Mouse (Mus musculus): ENCODE data around the gene Uroc1.

Gene Uroc1

DNA sequence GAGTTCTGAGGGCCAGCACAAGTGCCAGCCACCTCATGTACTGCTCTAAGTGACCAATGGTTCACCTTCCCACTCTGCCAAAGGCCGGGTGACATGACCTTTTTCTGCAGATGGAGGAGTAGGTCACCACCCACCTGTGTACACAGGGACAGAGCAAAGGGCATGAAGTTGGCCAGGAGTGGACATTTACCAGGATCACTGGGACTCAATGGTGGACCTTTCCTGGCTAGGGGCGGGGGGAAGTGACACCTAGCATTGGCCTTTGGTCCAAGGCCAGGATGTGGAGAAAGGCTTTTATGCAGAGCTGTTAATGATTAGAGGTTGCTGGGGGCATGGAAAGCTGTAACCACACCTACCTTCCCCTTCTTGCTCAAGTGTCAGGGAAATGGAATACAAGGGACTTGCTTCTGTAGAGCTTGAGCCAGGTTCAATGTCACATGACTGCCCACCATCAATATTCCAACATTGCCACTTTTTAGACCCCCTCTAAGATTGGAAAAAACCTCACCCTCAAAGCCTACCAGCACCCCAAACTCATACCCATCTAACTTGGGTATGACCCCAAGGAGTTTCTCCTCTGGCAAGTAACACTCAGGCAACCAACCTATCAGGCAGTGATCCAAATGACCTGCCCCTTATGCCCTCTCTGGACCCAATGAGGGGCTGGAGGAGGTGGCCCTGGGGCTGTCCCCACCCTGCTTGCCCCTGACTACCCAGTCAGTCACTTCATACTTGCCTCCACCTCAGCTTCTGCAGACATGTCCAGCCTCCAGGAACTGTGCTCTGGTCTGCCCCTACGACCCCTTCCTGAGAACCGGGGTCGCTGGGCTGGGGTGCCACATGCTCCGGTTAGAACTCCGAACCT, at the start of gene Uroc1:
Gene Uroc1 (plus strand): TSS at position 724 of the 865 bp plus-strand sequence.
- no peak for DNase-seq (ENCODE audit: low spot score)

DNA sequence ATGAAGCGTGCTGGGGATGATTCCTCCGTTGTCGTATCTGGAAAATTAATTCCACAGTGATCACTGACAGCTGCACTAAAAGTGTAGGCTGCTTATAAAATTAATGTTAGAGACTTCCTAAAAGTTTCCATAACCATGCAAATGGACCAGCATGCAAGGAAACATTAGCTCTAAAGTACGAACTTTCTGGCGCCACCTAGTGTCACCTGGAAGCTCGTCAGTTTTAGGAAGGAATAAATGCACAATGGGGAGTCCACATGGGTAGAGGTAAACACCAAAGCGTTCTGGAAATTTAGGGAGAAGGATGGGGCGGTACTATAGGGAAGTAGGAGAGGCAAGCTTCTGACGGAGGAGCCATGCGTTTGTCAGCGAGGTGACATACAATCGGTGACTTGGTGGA, 44.8 kb upstream of the Uroc1 start:
- no peak for DNase-seq (ENCODE audit: low spot score)

DNA sequence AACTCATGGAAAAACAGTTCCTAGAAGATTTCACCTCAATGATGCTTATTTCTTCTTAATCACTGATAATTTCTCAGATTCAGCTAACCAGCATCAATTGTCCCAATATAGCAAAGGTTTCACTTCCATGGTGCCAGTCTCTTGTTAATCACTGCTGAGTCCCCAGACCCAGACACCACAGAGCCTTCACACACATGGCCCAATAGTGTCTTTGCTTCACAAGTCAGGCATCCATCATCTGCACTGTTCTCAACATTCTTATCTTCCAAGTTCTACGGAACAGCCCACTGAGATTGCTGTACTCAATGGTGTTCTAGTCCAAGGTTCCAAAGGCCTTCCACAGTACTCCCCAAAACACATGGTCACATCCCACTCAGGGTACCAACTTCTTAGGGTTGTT, 32.2 kb upstream of the Uroc1 start, which contains the start of gene BC048671:
Gene BC048671 (plus strand): TSS at position 301 of the 400 bp plus-strand sequence.
- DNase-seq (ENCODE audit: low spot score) = no peak

DNA sequence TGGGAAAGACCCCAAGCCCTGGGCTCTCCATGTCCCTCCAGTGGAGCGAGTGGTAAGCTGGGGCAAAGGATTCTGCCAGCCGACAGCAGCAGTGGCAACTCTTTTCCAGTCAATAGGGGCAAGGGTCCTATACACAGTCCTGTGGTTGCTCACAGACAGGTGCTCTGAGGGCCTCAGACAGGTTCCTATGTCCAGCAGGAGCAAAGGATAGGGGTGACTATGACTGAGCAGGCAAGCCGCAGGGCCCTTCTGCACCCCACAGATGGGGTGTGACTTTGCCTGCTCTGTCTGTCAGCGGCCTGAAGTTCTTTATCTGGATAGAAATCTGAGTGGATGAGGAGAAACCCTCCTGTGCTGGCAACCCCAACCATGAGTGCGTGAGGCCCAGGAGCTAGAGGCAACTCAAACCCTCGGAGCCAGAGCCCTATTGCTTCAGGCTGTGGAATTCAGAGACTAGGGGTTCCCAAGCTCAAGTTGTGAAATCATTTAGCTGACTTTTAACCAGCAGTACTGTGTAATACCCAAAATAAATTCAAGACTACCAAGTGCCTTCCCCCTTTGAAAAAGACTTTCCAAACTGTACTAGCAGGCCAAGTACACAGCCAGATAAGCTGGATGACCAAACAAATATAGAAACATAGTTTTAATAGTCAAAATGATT, 26.6 kb upstream of the Uroc1 start:
- DNase-seq (ENCODE audit: low spot score) = no peak

DNA sequence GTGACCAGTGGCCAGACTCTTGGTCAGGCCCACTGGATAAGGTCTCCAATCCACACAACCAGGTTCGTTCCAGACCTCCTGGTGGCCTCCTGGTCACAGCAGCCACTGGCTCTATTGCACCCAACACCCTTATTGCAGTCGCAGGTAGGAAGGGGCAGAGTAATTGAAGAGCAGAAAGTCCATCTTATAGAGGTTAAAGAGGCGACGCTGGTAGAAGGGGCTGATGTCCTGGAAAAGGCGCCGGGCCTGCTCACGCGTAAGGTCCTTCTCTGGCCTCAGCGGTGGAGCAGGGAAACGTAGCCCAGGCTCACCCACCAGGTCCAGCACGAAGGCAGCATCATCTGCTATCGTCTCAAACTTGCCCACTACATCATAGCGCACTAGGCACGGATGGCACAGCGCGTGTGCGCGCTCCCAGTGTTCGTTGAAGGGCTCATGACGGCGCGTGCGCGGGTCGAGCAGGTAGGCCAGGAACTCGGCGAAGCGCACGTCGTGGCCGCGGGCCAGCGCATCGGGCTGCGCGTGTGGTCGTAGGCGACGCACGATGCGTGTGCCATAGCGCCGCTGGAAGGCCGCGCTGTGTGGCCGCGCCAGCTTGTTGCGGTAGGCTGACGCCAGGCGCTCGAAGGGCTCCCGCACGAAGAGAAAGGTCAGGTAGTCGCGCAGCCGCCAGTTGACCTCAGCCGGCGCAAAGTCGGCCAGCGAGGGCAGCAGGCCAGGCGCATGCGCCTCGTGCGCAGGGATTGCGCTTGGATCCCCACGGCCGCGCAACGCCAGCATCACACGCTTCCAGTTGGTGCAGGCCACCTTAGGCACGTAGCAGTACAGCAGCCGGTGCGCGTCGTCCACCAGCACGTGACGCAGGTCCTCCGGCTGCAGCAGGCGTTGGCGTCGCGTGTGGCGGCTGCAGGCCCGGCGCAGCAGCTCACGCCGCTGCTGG, 24.0 kb upstream of the Uroc1 start:
- DNase-seq (ENCODE audit: low spot score) = no peak

DNA sequence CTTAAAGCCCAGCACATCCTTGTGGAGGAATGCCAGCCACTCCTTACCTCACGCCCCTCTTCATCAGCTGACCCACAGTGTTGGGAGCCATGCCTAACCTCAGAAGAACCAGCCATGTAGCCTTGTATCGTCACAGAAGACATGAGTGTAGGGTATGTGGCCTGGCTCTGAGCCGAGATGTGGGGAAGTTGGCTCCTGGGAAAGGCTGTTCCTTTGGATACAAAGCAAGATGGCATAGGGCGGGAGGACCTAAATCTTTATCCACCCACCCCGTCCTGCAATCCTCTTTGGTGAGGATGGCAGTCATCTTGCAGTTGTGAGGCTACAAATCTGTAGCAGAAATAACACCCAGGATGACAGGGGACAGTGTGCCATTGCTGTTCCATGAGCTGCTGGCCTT, 17.1 kb upstream of the Uroc1 start:
- DNase-seq (ENCODE audit: low spot score) = no peak

DNA sequence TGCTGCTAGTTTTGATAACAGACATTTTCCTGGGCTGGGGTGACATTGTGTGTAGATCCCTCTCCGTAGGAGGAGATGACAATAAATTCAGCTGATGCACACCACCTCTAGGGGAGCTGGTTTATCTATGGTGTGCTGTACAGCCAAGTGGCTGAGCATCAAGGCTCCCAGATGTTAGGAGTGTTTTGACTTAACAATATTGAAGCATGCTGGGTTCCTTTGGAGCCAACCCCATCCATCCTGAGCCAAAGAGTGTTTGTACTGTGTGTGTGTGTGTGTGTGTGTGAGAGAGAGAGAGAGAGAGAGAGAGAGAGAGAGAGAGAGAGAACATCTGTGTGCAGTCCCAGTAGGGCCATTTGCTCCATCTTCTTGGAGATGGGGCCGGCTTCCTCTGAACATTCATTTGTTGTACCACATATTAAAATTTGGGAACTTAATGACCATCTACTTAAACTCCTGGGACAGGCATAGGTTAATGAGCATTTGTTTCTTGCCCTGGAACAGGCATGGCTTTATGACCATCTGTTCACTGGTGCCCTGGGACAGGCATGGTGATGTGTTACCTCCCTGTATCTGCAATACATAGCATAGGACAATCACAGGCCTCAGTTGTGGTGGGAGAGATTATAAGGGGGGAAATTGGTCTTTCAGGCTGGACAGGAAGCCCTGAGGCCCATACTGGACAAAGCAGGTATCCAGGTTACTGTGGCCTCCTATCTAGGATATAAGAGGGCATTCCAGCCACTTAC, 15.4 kb upstream of the Uroc1 start:
- no peak for DNase-seq (ENCODE audit: low spot score)

DNA sequence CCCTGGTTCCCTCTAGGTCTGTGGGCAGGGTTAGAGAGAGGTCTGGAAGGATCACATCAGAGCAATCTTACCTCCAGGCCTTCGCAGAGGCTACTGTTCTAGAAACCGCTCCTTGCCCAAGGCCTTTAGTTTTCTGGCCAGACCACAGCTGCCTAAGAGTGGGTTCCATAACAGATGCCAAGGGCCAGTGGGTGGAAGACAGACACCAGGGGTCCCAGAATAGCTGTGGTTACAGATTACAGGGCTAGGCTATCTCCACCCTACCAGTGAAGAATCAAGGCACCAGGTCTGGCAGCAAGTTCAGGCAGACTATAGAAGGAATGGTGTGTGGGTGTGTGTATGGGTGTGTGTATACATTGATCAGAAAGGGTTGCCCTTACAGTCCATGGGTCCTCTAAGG, 14.1 kb upstream of the Uroc1 start:
- DNase-seq (ENCODE audit: low spot score) = no peak

DNA sequence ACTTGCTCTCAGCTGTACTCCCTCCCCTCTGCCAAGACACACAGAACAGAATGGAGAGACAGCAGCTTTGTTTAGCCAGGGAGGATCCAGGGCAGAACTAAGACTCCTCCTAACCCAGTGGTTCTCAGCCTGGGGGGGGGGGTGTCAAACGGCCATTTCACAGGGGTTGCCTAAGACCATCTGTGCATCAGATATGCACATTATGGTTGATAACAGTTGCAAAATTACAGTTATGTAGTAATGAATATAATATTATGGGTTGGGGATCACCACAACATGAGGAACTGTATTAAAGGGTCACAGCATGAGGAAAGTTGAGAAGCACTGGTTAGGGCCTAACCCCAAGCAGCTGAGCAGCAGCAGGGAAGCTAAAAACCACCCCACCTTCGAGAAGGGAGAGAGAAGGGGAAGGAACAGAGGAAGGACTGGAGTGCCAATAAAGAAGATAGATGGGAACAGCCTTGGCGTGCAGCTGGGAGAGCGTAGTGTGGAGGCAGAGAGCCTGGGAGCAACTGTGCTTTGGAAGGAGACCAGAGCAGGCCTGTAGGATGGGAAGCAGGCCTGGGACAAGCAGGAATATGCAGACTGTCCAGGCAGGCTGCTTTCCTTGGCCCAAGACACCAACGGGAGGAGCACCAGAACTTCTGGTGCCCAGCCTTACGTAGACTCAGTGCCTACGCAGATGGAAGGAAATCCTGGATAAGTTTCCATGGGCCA, 13.5 kb upstream of the Uroc1 start:
- DNase-seq (ENCODE audit: low spot score) = no peak

DNA sequence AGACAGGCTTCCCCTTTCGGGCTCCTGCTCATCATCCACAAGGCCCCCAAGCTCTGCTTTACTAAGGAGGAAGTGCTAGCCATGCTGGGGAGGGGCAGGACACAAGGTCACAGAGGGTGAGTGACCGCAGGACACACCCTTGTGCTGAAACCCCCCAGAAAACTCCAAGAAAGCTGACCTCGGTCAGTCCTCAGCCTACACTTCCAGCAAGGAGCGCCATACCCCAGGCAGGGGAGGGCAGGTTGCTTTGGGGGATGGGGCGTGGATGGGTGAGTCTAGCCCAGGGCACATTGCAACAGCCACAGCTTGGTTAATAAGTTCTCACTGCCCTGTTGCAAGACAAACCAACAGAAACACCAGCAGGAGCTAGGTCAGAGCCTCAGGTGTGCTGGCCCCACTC, 12.7 kb upstream of the Uroc1 start:
- no peak for DNase-seq (ENCODE audit: low spot score)

DNA sequence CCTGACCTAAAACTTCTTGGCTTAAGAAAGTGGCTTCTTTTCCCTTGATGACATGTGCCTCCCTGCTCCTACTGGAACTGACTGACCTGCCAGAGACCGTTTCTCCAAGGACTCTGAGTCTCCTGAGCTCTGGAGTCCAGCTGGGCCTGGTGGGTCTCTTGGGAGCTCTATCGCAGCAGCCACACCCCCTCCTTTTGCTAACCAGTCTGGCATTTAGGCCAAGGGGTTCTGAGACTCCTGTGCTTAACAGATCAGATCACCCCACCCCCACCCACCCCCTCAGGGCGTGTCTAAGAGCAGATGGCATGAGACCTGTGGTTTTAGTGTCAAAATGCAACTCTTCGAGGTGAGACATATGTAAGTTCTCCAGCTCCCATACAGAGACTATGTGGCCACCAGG, 11.3 kb upstream of the Uroc1 start:
- no peak for DNase-seq (ENCODE audit: low spot score)

DNA sequence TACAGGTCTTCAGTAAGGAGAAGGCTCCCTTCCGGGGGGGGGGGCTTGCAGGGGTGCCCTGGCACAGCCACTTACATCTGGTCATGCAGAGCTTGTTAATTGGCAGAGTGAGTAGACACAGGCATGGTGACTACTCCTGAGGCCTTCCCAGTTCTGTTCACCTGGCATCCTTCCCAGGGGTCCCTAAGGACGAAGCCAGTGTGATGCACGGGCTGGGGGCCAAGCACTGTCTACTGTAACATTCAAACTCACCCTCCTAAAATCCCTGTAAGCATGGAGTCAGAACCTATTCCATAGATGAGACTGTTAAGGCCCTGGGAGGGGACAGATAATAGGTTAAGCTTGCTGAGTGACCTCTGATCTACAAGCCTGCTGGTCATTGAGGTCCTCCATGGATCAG, 9.1 kb upstream of the Uroc1 start:
- DNase-seq (ENCODE audit: low spot score) = no peak

DNA sequence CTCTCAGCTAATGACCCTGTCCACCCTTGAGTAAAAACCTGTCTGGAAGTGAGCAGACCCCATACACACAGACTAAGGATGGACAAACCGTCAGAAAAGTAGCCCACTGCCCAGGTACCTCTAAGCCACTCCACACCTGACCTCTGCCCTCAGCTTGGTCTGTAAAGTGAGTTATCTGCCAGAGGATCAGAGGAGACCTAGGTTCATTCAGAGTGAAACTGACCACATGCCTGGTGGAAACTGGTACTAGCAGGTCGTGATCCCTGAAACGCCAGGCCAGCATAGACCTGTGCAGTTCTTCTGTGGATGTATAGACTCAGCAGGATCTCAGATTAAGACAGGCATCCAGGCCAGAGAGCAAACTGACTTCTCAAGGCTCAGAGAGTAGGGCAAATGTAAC, 8.6 kb upstream of the Uroc1 start:
- no peak for DNase-seq (ENCODE audit: low spot score)

DNA sequence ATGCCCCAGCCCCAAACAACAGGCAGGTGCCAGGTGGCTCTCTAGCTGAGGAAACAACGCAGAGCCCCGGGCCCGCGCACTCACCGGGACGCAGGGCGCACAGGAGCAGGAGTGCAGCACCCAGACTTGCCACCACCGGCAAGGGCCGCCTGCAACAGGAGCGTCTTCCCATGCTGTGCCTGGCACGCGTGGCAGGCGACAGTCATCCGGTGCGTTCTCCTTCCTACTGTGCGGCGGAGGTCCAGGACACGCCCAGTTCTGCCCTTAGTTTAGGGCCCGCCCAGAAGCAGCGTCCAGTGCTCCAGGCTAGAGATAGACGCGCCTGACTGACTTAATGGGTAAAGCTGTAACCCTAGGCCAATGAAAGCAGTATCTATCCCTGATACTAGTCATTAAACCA, 8.1 kb upstream of the Uroc1 start, which contains the start of gene Chst13:
Gene Chst13 (minus strand): TSS at position 195 of the 400 bp plus-strand sequence.
- no peak for DNase-seq (ENCODE audit: low spot score)

DNA sequence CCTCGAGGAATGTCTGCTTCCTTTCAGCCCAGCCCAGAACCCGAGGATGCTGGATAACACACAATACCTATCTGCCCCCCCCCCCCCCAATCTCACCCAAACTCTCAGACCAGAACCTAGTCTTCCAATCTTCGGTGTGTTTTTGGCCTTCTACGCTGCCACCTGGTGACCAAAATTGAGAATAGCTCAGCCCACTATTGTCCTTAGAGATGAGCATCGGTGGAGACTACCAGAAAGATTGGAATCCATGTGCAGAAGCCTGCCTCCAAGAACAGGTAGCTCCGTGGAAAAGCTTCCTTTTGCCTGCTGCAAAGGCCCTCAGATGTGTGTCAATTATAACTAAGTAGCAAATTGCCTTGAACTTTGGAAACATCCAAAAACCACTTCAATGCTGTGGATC, 5.4 kb upstream of the Uroc1 start:
- peak; percentile 37 for DNase-seq (ENCODE audit: low spot score)

DNA sequence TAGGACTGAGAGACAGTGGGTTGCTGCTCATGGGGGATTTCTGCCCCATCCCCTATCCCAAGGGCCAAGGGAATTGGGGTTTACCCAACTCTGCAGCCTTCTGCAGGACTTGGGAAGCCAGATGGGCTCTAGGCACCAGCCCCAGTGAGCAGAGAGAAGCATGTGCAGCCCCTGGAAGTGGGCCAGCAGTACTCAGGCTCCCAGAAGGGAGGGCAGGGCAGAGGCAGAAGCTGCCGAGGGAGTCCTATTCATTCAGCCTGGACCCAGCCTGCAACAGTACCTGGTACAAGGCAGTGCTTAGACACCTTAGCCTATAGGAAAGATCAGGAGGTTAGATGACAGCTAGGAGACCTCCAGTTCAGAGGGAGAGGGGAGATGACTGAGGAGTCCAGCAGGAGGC, 3.1 kb upstream of the Uroc1 start:
- peak; percentile 48 for DNase-seq (ENCODE audit: low spot score)

DNA sequence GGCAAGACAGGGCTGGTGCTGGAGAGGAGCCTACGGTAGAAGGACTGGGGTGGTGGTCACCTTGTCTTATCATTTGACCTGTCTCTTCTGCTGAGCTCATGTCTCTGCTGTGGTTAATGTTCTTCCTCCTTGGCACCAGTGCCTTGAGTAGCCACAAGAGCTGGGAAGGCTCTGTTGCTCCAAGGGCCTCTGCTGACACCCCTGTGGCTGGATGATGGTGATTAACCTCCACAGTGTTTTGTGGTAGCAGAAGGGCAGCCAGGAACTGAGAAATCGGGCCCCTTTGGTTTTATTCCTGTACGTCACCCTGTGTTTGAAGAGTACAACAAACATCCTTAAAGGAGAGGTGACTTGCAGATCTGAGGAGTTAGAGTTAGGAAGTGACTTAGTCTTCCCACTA, 1.2 kb downstream of the Uroc1 start:
- no peak for DNase-seq (ENCODE audit: low spot score)

DNA sequence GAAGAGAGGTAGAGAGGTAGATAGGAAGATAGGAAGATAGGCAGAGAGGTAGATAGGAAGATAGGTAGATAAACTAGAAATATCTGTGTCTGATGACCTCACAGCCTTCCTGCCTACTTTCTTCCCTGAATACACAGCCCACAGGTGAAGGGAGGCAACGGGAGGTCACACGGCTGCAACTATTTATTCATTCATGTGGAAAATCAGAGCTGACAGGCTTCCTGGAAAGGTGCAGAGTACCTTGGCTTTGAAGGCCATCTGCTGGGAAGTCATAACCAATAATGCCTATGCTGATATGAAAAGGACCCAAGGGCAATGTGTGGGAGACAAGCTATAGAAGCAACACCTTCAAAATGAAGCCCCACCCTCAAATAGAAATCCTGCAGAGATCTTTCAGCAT, 9.3 kb downstream of the Uroc1 start:
- DNase-seq (ENCODE audit: low spot score) = no peak

DNA sequence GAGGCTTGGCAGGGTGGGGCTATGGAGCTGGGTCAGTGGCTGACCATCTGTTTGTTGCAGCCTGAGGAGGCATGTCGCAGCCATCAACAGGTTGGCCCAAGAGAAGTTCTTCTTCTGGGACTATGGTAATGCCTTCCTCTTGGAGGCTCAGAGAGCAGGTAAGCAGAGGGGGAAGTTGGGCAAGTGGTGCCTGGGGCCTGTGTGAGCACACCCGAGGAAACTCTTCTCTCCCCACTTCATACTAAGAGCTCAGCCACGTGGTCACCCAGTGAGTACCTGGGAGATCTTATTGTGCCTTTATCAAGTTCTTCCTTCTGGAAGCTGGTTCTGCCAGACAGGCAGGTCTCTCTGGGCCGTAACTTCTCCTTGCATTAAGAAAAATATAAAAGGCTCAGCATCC, 14.1 kb downstream of the Uroc1 start:
- no peak for DNase-seq (ENCODE audit: low spot score)

DNA sequence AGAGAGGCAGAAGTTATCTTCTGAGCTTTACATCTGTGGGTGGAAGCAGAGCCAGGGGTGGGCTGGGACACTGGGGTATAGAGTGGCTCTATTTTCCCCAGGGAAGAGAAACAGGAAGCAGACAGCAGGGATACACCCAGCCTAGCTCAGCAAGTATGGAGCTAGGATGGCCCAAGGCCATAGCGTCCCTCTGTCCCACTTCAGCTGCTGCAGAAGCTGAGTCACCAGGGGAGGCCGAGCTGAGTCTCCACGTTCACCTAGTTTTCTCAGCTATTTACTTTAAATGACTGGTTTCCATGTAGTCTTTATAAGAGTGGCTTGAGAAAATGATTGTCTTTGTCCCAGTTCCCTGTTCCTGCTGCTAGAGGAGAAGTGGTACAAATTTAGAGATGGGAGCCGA, 15.4 kb downstream of the Uroc1 start:
- DNase-seq (ENCODE audit: low spot score) = no peak

DNA sequence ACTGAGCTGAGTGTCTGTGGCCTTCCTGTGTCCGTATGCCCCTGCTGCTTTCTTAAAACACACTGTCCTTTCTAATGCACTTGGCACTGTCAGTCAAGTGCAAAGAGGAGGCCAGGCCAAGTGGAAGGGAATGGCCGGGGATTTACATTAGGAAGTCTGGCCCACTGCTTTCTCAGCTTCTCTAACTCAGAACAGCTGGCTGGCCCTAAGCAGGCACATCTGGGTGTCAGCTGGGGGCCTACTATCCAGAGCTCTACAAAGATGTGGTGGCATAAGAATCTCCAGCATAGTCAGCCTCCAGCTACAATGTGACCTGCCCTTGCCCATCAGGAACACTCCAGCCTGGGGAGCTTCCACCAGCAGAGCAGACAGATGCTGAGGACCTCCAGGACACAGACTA, 16.9 kb downstream of the Uroc1 start:
- no peak for DNase-seq (ENCODE audit: low spot score)

Measured in layer of hippocampus, adult 9-10 months (tissue).